Mouse (Mus musculus): ENCODE data around the gene Klhdc3.

GRCm38 (mm10) chr17:46644916-46645475 is 35.7 kb downstream of the Klhdc3 start:
- no peak for TF ChIP-seq CTCF (IDR thresholded peaks at IDR 0.05; ENCODE audit: low read depth)
- TF ChIP-seq EP300 (IDR thresholded peaks at IDR 0.05; ENCODE audit: low read depth) = no peak

All from heart, postnatal 0 days (tissue).